Mouse (Mus musculus) stomach, postnatal 0 days (tissue): Measurements from ENCODE around the gene Myh7b. TPM values are rescaled to one million over a fixed set of nuclear protein-coding genes. Genes with fewer than 3 reads are reported as not detected.
"Not testable (repeated sequence)": the region's sequence is repeated elsewhere in the genome, so short reads cannot be mapped to it uniquely, and the experiment has no call there.

Experiments used
- ATAC-seq: fragments of 200-750 bp; cut with Nextera tagmentation; 2 replicates; pipeline ENCODE4 v1.8.0; 2017; ENCODE audit not compliant: low FRiP score, low TSS enrichment
- DNase-seq: peaks from one replicate; pipeline ENCODE4 v3.0.0-alpha.2; 2016; ENCODE audit warnings: low spot score
- H3K27ac ChIP-seq: fragments of 300-500 bp; sonication (generic); replicated peaks from 2 replicates; pipeline ENCODE4 v1.5.1; 2014; ENCODE audit warnings: mild to moderate bottlenecking, control low read depth
- H3K27me3 ChIP-seq: fragments of 300-500 bp; sonication (generic); 2 replicates; pipeline ENCODE4 v1.6.1; 2014; ENCODE audit warnings: low read length; ENCODE audit not compliant: control insufficient read depth, insufficient read depth
- H3K36me3 ChIP-seq: fragments of 300-500 bp; sonication (generic); 2 replicates; pipeline ENCODE4 v1.6.1; 2014; ENCODE audit warnings: low read length, mixed read lengths; ENCODE audit not compliant: control insufficient read depth, insufficient read depth
- H3K4me1 ChIP-seq: fragments of 300-500 bp; sonication (generic); replicated peaks from 2 replicates; pipeline ENCODE4 v1.6.1; 2014; ENCODE audit warnings: antibody characterized with exemption; ENCODE audit not compliant: control insufficient read depth, insufficient read depth
- H3K4me2 ChIP-seq: fragments of 300-500 bp; sonication (generic); replicated peaks from 2 replicates; pipeline ENCODE4 v1.6.1; 2014; ENCODE audit warnings: low read depth, mild to moderate bottlenecking, control low read depth, moderate library complexity
- H3K4me3 ChIP-seq: fragments of 300-500 bp; sonication (generic); 2 replicates; pipeline ENCODE4 v1.5.1; 2014; ENCODE audit warnings: low read depth, low read length, control low read depth
- H3K9ac ChIP-seq: fragments of 300-500 bp; sonication (generic); 2 replicates; pipeline ENCODE4 v1.6.1; 2014; ENCODE audit warnings: mild to moderate bottlenecking, low read length, control low read depth, mixed read lengths
- H3K9me3 ChIP-seq: fragments of 300-500 bp; sonication (generic); 2 replicates; pipeline ENCODE4 v1.6.1; 2016; ENCODE audit warnings: low read length; ENCODE audit not compliant: control insufficient read depth
- CTCF ChIP-seq: IDR thresholded peaks from 2 replicates; pipeline ENCODE4 v1.5.1; 2016; ENCODE audit warnings: antibody characterized with exemption, low read depth, mild to moderate bottlenecking, moderate library complexity
- EP300 ChIP-seq: optimal IDR thresholded peaks from 2 replicates; pipeline ENCODE3; 2016; ENCODE audit warnings: antibody characterized with exemption
- WGBS: fragments of 180-500 bp; shearing (Covaris S2); extraction: QIAGEN DNeasy Blood & Tissue Kit; methylation state at CpG from one replicate; pipeline ENCODE4 v1.1.7; 2014; 5-methylcytosine and 5-hydroxymethylcytosine counted together
- polyA plus RNA-seq: library from polyadenylated mRNA; unstranded; fragments of >200 nt; fragmentation: Nextera tagmentation; extraction: Ambion mirVana; gene quantifications from 2 replicates; pipeline ENCODE4 v1.2.1, GENCODE M21; 2015

Gene Myh7b
- polyA plus RNA-seq, 1 experiment from 2014 or later = 0.05 TPM

- H3K27ac ChIP-seq = peak overlapping the region; percentile 86
- H3K27me3 ChIP-seq = no peaks in the 10 kb centered on the region
- 4% methylated on average over 6 of the region's 6 CpGs for WGBS
- H3K36me3 ChIP-seq = no peaks in the 10 kb centered on the region
- peak; percentile 58 for DNase-seq
- H3K4me3 ChIP-seq = peak overlapping the region; percentile 66
- peak overlapping the region; percentile 60 for H3K4me2 ChIP-seq
- peak; percentile 49 for ATAC-seq
- no peaks in the 10 kb centered on the region for H3K4me1 ChIP-seq
- H3K9me3 ChIP-seq = no peaks in the 10 kb centered on the region
- H3K9ac ChIP-seq = peak overlapping the region; percentile 72
- TF ChIP-seq EP300 = no peak
- no peak for TF ChIP-seq CTCF
Measured at GRCm38 (mm10) chr2:155591676-155592075, 19.3 kb upstream of the Myh7b start.

DNA sequence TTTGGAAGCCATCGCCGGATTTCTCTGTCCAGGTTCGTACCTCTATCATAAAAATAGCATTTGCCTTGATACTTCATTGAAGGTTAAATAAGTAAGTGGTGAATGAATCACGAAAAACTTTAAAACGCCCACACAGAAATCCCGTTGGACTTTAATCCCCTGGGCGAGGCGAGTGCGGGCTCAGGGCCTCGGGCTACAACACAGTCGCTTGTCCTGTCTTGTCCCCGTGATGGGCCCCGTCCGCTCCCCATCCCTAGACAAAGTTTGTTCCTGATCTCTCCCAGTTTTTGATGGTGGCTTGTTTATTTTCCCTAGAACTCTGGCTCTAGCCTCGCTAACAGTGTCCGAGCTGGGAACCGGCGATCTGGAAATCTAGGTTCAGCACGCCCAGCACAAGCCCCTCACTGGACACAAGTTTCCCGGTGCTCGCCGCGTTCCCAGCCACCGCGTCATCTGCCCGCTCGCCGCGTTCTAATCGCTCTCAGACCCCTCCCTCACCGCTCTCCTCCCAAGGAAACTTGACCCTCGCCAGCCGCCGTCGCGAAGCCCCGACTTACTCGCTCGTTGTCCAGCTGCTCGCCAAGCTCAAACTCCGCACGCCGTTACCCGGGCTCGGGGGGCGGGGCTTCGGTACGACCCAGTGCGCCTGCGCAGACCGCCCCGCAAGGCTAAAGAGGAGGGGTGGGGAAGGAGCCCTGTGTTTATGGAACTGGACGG lies 18.7 kb upstream of the Myh7b start, which contains the start of gene Gss:
Gene Gss (minus strand): TSS at position 674 of the 717 bp plus-strand sequence.
- WGBS = under 1% methylated on average over 53 of the region's 53 CpGs
- TF ChIP-seq CTCF (no peak), EP300 (no peak)
- DNase-seq (peak; percentile 99), ATAC-seq (peak; percentile 83)
- H3K9ac ChIP-seq = peak within 1 kb of the TSS; percentile 72
- no peaks in the 10 kb centered on the region for H3K9me3 ChIP-seq
- no peaks in the 10 kb centered on the region for H3K4me1 ChIP-seq
- no peaks in the 10 kb centered on the region for H3K27me3 ChIP-seq
- H3K4me3 ChIP-seq = peak within 1 kb of the TSS; percentile 66
- H3K4me2 ChIP-seq = peak within 1 kb of the TSS; percentile 60
- peak within 1 kb of the TSS; percentile 86 for H3K27ac ChIP-seq
- no peaks in the 10 kb centered on the region for H3K36me3 ChIP-seq

- H3K9me3 ChIP-seq = no peaks in the 10 kb centered on the region
- H3K4me3 ChIP-seq = peak overlapping the region; percentile 66
- TF ChIP-seq CTCF = peak; percentile 4; the same call in 1 of the 2 replicates
- TF ChIP-seq EP300 = no peak
- H3K4me2 ChIP-seq = peak overlapping the region; percentile 60
- WGBS = 0% methylated on average over 9 of the region's 9 CpGs
- no peak for ATAC-seq
- no peaks in the 10 kb centered on the region for H3K36me3 ChIP-seq
- H3K27me3 ChIP-seq = no peaks in the 10 kb centered on the region
- peak overlapping the region; percentile 86 for H3K27ac ChIP-seq
- H3K4me1 ChIP-seq = no peaks in the 10 kb centered on the region
- peak overlapping the region; percentile 60 for H3K9ac ChIP-seq
- no peak for DNase-seq
Measured at GRCm38 (mm10) chr2:155592854-155593283, 18.1 kb upstream of the Myh7b start.

DNA sequence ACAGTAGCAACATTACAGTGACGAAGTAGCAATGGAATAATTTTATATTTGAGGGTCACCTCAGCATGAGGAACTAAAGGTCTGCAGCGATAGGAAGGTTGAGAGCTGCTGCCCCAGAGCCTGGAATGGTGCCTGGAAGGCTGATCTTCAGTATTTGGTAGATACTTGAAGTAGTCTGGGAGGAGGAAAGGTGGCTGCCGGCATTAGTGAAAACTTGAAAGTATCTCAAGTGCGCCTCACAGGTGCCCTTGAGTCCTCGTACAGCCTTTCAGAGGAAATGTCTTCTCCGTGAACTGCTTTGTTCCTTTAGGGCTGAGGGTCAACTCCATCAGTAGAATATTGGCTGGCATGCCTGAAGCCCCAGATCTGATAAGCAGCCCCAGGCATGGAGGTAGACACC lies 15.5 kb upstream of the Myh7b start:
- Histone ChIP-seq H3K9ac (no peak overlapping the region), H3K9me3 (no peaks in the 10 kb centered on the region), H3K4me2 (no peak overlapping the region), H3K4me1 (no peaks in the 10 kb centered on the region), H3K36me3 (no peaks in the 10 kb centered on the region), H3K27me3 (no peaks in the 10 kb centered on the region), H3K4me3 (no peak overlapping the region), H3K27ac (no peak overlapping the region)
- TF ChIP-seq CTCF (no peak), EP300 (no peak)
- DNase-seq (no peak), ATAC-seq (no peak)
- 76% methylated on average over 6 of the region's 6 CpGs for WGBS

- ATAC-seq (peak; percentile 62; the same call in 1 of the 2 replicates), DNase-seq (no peak)
- H3K9me3 ChIP-seq = no peaks in the 10 kb centered on the region
Measured at GRCm38 (mm10) chr2:155603707-155604106, 7.3 kb upstream of the Myh7b start.

GRCm38 (mm10) chr2:155604560-155605235 lies 6.3 kb upstream of the Myh7b start:
- no peak for DNase-seq
- H3K4me1 ChIP-seq = no peaks in the 10 kb centered on the region
- H3K9ac ChIP-seq = peak overlapping the region; percentile 13; the same call in 1 of the 2 replicates
- no peaks in the 10 kb centered on the region for H3K36me3 ChIP-seq
- no peak for TF ChIP-seq EP300
- TF ChIP-seq CTCF = no peak
- 29% methylated on average over 10 of the region's 10 CpGs for WGBS
- no peaks in the 10 kb centered on the region for H3K27me3 ChIP-seq
- no peak overlapping the region for H3K4me3 ChIP-seq
- H3K27ac ChIP-seq = no peak overlapping the region
- no peak overlapping the region for H3K4me2 ChIP-seq
- no peak for ATAC-seq
- no peaks in the 10 kb centered on the region for H3K9me3 ChIP-seq

More at GRCm38 (mm10) chr2:155603707-155604106, 7.3 kb upstream of the Myh7b start:
- WGBS = 63% methylated on average over 3 of the region's 3 CpGs
- Histone ChIP-seq H3K4me1 (no peaks in the 10 kb centered on the region), H3K36me3 (no peaks in the 10 kb centered on the region), H3K9ac (no peak overlapping the region), H3K27me3 (no peaks in the 10 kb centered on the region), H3K27ac (no peak overlapping the region), H3K4me2 (no peak overlapping the region), H3K4me3 (no peak overlapping the region)
- TF ChIP-seq CTCF = peak; percentile 64
- TF ChIP-seq EP300 = no peak

DNA sequence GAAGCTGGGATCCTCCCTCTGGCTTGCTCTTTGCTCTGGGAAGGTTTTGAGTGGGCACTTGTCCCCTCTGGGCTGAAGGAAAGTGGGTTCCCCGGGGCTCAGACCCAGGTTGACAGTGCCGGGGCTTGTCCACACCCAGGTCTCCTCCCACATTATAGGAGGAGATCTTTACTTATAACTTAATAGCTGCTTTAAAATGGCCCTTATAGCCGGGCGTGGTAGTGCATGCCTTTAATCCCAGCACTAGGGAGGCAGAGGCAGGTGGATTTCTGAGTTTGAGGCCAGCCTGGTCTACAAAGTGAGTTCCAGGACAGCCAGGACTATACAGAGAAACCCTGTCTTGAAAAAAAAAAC lies 5.8 kb upstream of the Myh7b start:
- H3K27me3 ChIP-seq, H3K4me3 ChIP-seq, DNase-seq, ATAC-seq, H3K9me3 ChIP-seq, H3K36me3 ChIP-seq, H3K27ac ChIP-seq, H3K4me1 ChIP-seq, H3K9ac ChIP-seq, H3K4me2 ChIP-seq: not testable (repeated sequence)
- WGBS = 69% methylated on average over 4 of the region's 4 CpGs
